Mouse (Mus musculus): Measurements from ENCODE around the gene Zfp978. TPM values are rescaled to one million over a fixed set of nuclear protein-coding genes. Genes with fewer than 3 reads are reported as not detected.

Gene Zfp978
- total and polyA plus RNA-seq, 3 experiments: 0.28 to 0.58 TPM; not detected in 1

- H3K27ac ChIP-seq (ENCODE audit: control insufficient read depth, low read depth, low read length): no peak overlapping the region
- no peak overlapping the region for H3K9ac ChIP-seq (ENCODE audit: control insufficient read depth, low read depth, low read length, poor library complexity, severe bottlenecking)
- no peaks in the 10 kb centered on the region for H3K4me1 ChIP-seq (ENCODE audit: control insufficient read depth in 1 of 2, insufficient read depth in 2 of 2, low read length in 2 of 2)
- no peaks in the 10 kb centered on the region for H3K27me3 ChIP-seq (ENCODE audit: control insufficient read depth in 1 of 2, insufficient read depth in 2 of 2, low read length in 2 of 2)
- no peaks in the 10 kb centered on the region for H3K9me3 ChIP-seq (replicated peaks; ENCODE audit: insufficient read depth, low read length)
- no peak overlapping the region for H3K4me3 ChIP-seq (ENCODE audit: control insufficient read depth in 1 of 2, insufficient read depth in 1 of 2, low read depth in 2 of 2, low read length in 2 of 2)
- TF ChIP-seq CTCF (IDR thresholded peaks at IDR 0.05 in 2 of 3, conservative IDR thresholded peaks at IDR 0.05 in 1 of 3; ENCODE audit: control insufficient read depth in 1 of 3, insufficient read depth in 1 of 3, low read depth in 2 of 3, low read length in 3 of 3, poor library complexity in 1 of 3, severe bottlenecking in 1 of 3) (no peak; a peak in 1 of 6 replicates), JUND (IDR thresholded peaks at IDR 0.05; ENCODE audit: low read depth, low read length) (no peak), E2F4 (IDR thresholded peaks at IDR 0.05; ENCODE audit: borderline replicate concordance, low read depth, low read length) (no peak), MAZ (IDR thresholded peaks at IDR 0.05; ENCODE audit: low read depth, low read length) (no peak), ZC3H11A (IDR thresholded peaks at IDR 0.05; ENCODE audit: low read depth, low read length) (no peak), UBTF (IDR thresholded peaks at IDR 0.05; ENCODE audit: borderline replicate concordance, insufficient read depth, low read depth, low read length) (no peak), TAL1 (IDR thresholded peaks at IDR 0.05; ENCODE audit: low read length) (no peak), MAFK (IDR thresholded peaks at IDR 0.05; ENCODE audit: borderline replicate concordance, low read depth, low read length) (no peak), ETS1 (IDR thresholded peaks at IDR 0.05; ENCODE audit: low read depth, low read length) (no peak), CHD1 (IDR thresholded peaks at IDR 0.05; ENCODE audit: low read depth, low read length) (no peak), MXI1 (IDR thresholded peaks at IDR 0.05; ENCODE audit: low read depth, low read length) (no peak), SMC3 (IDR thresholded peaks at IDR 0.05; ENCODE audit: low read depth, low read length) (no peak), GATA1 (IDR thresholded peaks at IDR 0.05; ENCODE audit: low read depth, low read length) (no peak), SIN3A (IDR thresholded peaks at IDR 0.05; ENCODE audit: low read length) (no peak), ZNF384 (IDR thresholded peaks at IDR 0.05; ENCODE audit: low read depth, low read length) (no peak), RCOR1 (IDR thresholded peaks at IDR 0.05; ENCODE audit: low read depth, low read length) (no peak), USF2 (IDR thresholded peaks at IDR 0.05; ENCODE audit: borderline replicate concordance in 1 of 2, insufficient read depth in 1 of 2, low read depth in 1 of 2, low read length in 2 of 2) (no peak), ZMIZ1 (IDR thresholded peaks at IDR 0.05; ENCODE audit: low read depth, low read length) (no peak)
- H3K36me3 ChIP-seq (ENCODE audit: control insufficient read depth in 1 of 2, insufficient read depth in 2 of 2, low read length in 2 of 2): no peaks in the 10 kb centered on the region
- no peak for DNase-seq (ENCODE audit: low read depth, low spot score)
- no peaks in the 10 kb centered on the region for H3K79me2 ChIP-seq (ENCODE audit: control insufficient read depth, insufficient read depth, low read length, poor library complexity)
Observed at GRCm38 (mm10) chr4:147423140-147423539, 62.0 kb downstream of the Zfp978 start.

DNA sequence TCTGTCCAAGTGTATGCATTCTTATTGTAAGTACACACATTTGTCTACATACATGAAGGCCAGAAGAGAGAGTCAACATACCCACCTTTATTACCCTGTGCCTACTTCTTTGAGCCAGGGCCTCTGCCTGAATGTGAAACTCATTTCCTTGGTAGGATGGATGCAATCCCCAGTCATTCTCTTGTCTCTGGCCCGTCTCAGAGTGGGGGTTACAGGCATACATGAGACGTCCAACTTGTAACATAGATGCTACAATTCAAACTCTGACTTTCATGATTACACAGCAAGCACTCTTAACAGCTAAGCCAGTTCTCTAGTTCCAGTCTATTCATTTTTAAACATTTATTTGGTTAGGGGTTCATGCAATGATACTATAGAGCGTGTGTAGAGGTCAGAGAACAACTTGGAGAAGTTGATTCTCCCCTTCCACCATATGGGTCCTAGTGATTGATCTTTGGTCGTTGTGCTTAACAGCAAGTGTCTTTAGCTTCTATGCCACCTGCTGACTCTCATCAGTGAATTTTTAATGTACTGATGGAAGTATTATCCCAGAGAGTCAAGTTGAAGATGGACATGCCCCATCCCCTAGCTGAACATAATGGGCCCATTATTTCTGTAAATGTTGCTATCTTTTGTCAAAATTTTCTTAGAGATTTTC, 62.7 kb downstream of the Zfp978 start:
- no peak overlapping the region for H3K9ac ChIP-seq (ENCODE audit: control insufficient read depth, low read depth, low read length, poor library complexity, severe bottlenecking)
- no peak overlapping the region for H3K4me3 ChIP-seq (ENCODE audit: control insufficient read depth in 1 of 2, insufficient read depth in 1 of 2, low read depth in 2 of 2, low read length in 2 of 2)
- no peaks in the 10 kb centered on the region for H3K9me3 ChIP-seq (replicated peaks; ENCODE audit: insufficient read depth, low read length)
- H3K27me3 ChIP-seq (ENCODE audit: control insufficient read depth in 1 of 2, insufficient read depth in 2 of 2, low read length in 2 of 2): no peaks in the 10 kb centered on the region; a peak in 1 of 4 replicates
- no peaks in the 10 kb centered on the region for H3K4me1 ChIP-seq (ENCODE audit: control insufficient read depth in 1 of 2, insufficient read depth in 2 of 2, low read length in 2 of 2)
- H3K36me3 ChIP-seq (ENCODE audit: control insufficient read depth in 1 of 2, insufficient read depth in 2 of 2, low read length in 2 of 2): no peaks in the 10 kb centered on the region
- no peak overlapping the region for H3K27ac ChIP-seq (ENCODE audit: control insufficient read depth, low read depth, low read length)
- H3K79me2 ChIP-seq (ENCODE audit: control insufficient read depth, insufficient read depth, low read length, poor library complexity): no peaks in the 10 kb centered on the region
- TF ChIP-seq SIN3A (IDR thresholded peaks at IDR 0.05; ENCODE audit: low read length) (no peak), CHD2 (IDR thresholded peaks at IDR 0.05; ENCODE audit: low read length) (no peak), HCFC1 (IDR thresholded peaks at IDR 0.05; ENCODE audit: low read depth, low read length) (no peak), TBP (IDR thresholded peaks at IDR 0.05; ENCODE audit: low read depth, low read length) (no peak), USF1 (IDR thresholded peaks at IDR 0.05; ENCODE audit: low read depth, low read length) (no peak), TCF12 (IDR thresholded peaks at IDR 0.05; ENCODE audit: low read depth, low read length) (no peak), SMC3 (IDR thresholded peaks at IDR 0.05; ENCODE audit: low read depth, low read length) (no peak), UBTF (IDR thresholded peaks at IDR 0.05; ENCODE audit: borderline replicate concordance, insufficient read depth, low read depth, low read length) (no peak), ETS1 (IDR thresholded peaks at IDR 0.05; ENCODE audit: low read depth, low read length) (no peak), ZKSCAN1 (IDR thresholded peaks at IDR 0.05; ENCODE audit: low read depth, low read length) (no peak), KAT2A (conservative IDR thresholded peaks at IDR 0.05; ENCODE audit: low read depth, low read length) (no peak), POLR2A (IDR thresholded peaks at IDR 0.05; ENCODE audit: control insufficient read depth in 1 of 2, insufficient read depth in 1 of 2, low read depth in 1 of 2, low read length in 2 of 2, poor library complexity in 1 of 2) (no peak), MAZ (IDR thresholded peaks at IDR 0.05; ENCODE audit: low read depth, low read length) (no peak), POLR2AphosphoS5 (IDR thresholded peaks at IDR 0.05; ENCODE audit: borderline replicate concordance, low read depth, low read length) (no peak), JUND (IDR thresholded peaks at IDR 0.05; ENCODE audit: low read depth, low read length) (no peak), NELFE (IDR thresholded peaks at IDR 0.05; ENCODE audit: low read depth, low read length) (no peak), ZNF384 (IDR thresholded peaks at IDR 0.05; ENCODE audit: low read depth, low read length) (no peak), NRF1 (IDR thresholded peaks at IDR 0.05; ENCODE audit: insufficient read depth, low read depth, low read length, poor library complexity, severe bottlenecking) (no peak)
- no peak for DNase-seq (ENCODE audit: low read depth, low spot score)
